Mouse (Mus musculus): ENCODE measurements around the gene 1520401A03Rik.

The 1520401A03Rik gene

GRCm38 (mm10) chr17:23722376-23723125 is at the start of gene 1520401A03Rik:
TSS of gene 1520401A03Rik (minus strand) at chr17:23722783.
- in situ Hi-C loops (cut with MboI, MseI) = no loop called here

- in situ Hi-C loops (cut with MboI, MseI) = loop anchor here (10.0 kb wide), 1 partner anchor 53 kb away; the partner anchor contains the start of gene Elob
Observed at GRCm38 (mm10) chr17:23772219-23772556, 49.6 kb upstream of the 1520401A03Rik start.

DNA sequence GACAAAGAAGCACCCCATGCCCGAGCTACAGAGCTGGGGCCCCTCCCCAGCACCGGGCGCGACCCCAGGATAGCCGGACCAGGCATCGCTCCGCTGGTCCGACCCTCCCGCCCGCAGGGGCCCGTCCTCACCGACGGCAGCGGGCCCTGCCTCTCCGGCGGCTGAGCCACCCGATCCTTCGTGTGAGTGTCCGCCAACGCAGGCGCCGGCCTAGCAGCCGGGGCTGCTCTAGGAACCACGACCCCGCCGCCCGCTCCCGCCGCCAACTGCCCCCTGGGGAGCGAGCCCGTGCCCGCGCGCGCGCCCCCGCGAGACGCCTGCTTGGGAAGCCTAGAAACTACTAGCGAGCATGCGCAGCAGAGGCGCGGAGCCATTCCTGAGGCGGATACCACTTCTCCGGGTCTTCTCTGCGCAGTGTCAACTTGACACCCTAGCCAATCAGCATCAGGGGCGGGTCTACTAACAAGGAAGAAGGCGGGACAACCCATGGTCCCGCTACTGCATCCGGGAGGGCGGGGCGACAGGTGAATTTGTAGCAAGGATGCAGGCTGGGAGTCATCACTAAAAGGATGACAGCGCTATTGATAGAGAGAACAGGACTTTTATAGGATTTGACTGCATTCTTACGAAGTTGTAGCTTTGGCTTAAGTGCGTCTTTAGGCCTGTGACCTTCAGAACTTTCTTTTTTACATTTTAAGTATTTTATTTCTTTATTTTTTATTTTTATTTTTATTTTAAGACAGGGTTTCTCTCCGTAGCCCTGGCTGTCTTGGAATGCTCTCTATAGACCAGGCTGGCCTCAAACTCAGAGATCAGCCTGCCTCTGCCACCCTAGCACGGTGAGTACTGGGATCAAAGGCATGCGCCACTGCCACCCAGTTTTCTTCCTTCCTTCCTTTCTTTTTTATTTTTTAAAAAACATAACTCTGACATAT is 49.0 kb upstream of the 1520401A03Rik start, which contains the start of gene Flywch1:
Gene Flywch1, minus strand, starts transcription at position 319 of the 935 bp plus-strand sequence.
- in situ Hi-C loops (cut with MboI, MseI) = loop anchor here (10.0 kb wide), 1 partner anchor 53 kb away; the partner anchor contains the start of gene Elob

DNA sequence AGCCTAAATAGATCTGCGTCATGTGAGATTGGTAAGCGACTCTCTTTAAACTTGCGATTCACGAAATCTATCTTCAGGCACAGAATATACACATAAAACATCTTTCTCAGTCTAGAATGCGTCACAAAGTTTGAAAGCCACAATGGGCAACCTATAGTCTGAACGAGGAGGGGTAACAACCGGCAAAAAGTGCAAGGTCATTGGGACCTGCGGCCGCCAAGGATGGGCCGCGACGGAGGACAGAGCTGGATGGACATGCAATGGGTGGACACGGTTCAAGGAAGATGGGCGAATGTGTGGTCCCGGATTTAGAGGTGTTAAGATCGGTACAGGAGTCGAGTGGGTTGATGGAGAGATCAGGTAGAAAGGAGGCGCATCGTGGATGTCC is 48.3 kb upstream of the 1520401A03Rik start:
- in situ Hi-C loops (cut with MboI, MseI) = loop anchor here (10.0 kb wide), 1 partner anchor 54 kb away; the partner anchor contains the start of gene Elob

GRCm38 (mm10) chr17:23770493-23770892 is 47.9 kb upstream of the 1520401A03Rik start:
- in situ Hi-C loops (cut with MboI, MseI) = loop anchor here (10.0 kb wide), 1 partner anchor 54 kb away; the partner anchor contains the start of gene Elob

DNA sequence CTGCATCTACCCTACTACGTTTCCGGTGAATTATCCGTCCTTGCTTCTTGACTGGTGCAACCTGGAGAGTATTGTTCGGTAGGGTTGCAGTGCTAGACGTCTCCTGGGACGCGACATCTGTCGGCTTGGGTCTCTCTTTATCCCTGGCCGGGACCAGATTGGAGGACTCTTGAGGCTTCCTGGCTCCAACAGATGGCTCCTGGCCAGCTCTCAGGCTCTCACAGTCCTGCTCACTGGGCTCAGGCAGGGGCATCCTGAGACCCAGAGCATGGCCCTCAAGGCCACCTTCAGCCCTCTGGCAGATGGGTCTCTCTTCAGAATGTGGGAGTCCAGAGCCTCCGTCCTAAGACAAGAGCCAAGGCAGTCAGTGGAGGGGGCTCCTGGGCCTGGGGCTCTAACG is 40.4 kb upstream of the 1520401A03Rik start:
- in situ Hi-C loops (cut with MboI, MseI) = no loop called here

- in situ Hi-C loops (cut with MboI, MseI) = no loop called here
Observed at GRCm38 (mm10) chr17:23761155-23761554, 38.6 kb upstream of the 1520401A03Rik start.

- in situ Hi-C loops (cut with MboI, MseI) = no loop called here
Observed at GRCm38 (mm10) chr17:23760231-23760630, 37.6 kb upstream of the 1520401A03Rik start.

- in situ Hi-C loops (cut with MboI, MseI) = no loop called here
Observed at GRCm38 (mm10) chr17:23758801-23759200, 36.2 kb upstream of the 1520401A03Rik start.

DNA sequence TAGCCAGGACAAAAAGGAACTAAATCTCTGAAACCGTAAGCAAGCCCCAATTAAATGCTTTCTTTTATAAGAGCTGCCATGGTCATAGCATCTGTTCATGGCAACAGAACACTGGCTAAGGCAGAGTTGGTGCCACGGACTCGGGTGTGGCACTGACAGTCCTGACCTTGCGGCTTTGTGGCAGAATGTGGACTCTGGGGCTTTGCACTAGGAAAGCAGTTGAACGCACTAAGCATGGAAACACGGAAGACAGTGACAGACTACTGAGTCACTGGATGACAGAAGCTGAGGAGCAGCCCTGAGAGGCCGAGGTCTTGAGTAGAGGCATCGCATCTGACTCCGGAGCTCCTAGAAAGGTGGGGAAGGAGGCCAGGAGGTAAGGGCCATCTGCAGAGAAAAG is 35.0 kb upstream of the 1520401A03Rik start:
- in situ Hi-C loops (cut with MboI, MseI) = no loop called here

GRCm38 (mm10) chr17:23755689-23756088 is 33.1 kb upstream of the 1520401A03Rik start:
- in situ Hi-C loops (cut with MboI, MseI) = no loop called here

DNA sequence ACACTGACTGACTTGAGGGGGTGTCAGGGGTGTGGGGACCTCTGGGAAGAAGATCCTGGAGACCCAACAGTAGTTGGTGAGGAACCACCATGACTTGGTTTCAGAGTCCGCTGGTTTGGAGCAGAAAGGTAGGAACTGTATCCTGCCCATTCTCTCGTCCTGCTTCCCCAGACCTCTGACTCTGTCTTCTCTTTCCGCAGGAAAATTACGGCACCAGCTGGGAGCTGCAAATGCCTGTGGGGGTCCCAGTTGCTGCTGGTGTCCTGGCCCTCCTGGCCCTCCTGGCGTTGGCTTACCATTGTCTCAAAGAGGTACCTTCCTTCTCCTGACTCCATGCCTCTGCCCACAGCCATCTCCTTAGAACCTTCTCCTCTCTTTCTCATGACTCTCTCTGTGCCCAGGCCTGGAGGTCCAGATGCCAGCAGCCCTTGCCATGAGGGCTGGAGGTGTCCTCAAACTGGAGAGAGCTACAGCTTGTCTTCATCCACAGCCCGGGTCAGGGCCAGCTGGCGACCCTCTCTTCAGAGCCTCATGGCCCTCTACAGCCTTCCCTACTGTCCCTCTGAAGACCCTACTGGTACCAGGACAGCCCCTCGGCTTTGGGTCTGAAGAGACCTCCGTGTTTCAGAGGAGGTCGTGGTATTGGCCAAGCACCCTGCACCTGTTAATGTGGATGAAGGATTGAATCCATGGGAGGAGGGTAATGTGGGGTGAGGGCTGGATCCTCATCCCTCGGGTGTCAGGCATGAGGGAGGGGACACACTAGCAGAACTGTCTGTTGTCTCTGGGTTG is 27.0 kb upstream of the 1520401A03Rik start:
- in situ Hi-C loops (cut with MboI, MseI) = loop anchor here (5.0 kb wide), 1 partner anchor 93 kb away; the partner anchor contains the start of genes Prss32 and Prss41

DNA sequence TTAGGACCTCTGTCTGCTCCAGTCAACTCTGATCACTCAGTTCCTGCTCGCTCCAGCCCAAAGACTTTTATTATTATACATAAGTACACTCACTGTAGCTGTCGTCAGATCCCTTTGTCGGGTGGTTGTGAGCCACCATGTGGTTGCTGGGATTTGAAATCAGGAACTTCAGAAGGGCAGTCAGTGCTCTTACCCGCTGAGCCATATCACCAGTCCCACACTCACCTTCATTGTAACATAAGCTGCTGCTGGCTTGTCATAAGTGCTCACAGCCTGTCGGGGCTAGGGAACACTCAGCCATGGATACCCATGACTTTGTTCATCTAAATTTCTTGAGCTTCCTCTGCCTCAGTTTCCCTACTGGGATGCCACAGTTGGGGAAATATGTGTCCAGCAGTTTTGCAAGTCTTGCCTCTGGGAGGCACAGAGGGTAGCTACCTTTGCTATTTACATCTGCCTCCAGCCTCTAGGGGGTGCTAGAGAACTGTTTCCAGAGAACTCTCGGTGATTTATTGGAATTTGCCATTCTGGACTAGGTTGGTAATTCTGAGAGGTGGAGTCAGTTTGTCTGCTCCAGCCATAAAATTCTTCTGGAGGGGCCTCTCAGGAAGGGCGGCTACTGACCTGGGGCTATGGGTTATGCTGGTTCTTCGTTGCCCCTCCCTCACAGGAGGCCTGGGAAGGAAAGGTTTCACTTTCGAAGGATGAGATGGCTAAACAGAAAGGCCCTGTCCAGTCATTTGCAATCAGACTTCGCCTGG is 26.2 kb upstream of the 1520401A03Rik start:
- in situ Hi-C loops (cut with MboI, MseI) = no loop called here

DNA sequence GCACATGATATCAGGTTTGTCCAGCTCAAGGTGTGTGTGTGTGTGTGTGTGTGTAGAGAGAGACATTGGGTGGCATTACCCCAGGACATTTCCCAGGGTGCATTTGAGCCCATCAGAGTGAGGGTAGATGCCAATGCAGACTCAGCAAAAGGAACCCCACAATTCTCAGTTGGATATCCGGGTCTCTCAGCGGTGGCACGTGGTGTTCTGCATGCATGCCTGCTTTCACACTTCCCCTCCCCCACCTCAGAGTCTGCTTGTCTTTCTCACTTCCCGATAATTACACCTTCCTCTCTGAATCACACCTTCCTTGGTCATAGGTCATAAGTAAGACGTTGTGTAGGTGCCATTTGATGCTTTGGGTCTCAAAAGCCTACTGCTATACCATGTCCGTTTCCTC is 25.4 kb upstream of the 1520401A03Rik start:
- in situ Hi-C loops (cut with MboI, MseI) = no loop called here

DNA sequence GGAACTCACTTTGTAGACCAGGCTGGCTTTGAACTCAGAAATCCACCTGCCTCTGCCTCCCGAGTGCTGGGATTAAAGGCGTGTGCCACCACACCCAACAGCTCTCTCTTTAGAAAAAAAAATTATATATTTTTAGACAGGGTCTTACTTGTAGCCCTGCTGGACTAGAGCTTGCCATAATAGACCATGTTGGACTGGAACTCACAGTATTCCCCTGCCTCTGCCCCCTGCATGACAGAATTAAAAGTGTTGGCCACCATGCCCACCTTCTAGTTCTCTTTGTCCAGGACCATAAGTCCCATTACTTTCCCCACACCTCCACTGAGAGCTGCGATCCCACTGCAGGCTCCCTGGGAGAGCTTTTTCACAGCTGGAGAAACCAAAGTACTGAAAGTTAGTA is 24.9 kb upstream of the 1520401A03Rik start:
- in situ Hi-C loops (cut with MboI, MseI) = no loop called here

GRCm38 (mm10) chr17:23746767-23747166 is 24.2 kb upstream of the 1520401A03Rik start:
- in situ Hi-C loops (cut with MboI, MseI) = no loop called here

- in situ Hi-C loops (cut with MboI, MseI) = no loop called here
Observed at GRCm38 (mm10) chr17:23746311-23746710, 23.7 kb upstream of the 1520401A03Rik start.

DNA sequence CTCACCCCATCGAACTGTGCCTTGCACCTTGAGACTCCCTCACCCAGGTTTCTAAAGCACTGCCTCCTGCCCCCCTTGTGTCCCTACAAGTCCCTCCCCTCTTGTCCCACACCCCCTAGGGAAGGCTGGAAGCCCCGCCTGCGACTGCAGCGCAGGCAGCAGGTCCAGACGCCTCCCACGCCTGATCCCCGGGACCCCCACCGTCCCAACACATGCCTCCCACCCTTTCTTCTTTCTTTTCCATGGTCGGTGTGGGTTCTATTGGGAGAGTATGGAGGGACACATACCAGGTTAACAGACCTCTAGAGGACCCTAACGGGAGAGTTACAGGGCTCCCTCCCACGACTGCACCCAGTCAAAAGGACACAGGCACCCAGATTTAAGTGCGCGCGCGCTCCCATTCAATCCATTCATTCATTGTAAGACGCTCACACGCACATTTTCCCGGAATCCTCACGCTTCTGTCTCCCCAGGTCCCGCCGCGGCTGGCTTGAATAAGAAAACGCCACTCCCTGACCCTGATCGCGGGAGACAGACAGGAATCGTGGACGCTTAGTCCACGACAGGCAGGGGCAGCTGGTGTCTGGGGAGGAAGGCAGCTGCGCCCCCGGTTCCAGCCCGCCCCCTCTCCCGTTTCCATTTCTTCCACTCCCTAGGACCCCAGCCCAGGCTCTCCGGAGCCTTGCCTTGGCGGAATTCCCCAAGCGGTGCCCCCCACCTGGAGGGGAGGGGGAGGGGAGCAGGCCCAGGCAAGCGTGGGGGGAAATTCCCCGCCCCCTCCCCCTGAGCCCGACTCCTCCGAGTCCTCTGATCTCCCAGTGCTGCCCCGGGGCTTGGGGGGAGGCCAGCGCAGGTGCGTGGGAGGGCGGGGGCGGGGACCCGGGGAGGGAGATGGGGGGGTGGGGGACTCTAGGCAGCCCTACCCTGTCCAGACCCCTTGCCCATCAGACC is 23.0 kb upstream of the 1520401A03Rik start, which contains the start of gene Kremen2:
Gene Kremen2, minus strand, starts transcription at position 533 of the 951 bp plus-strand sequence.
- in situ Hi-C loops (cut with MboI, MseI) = no loop called here

GRCm38 (mm10) chr17:23744651-23745050 is 22.1 kb upstream of the 1520401A03Rik start:
- in situ Hi-C loops (cut with MboI, MseI) = no loop called here
